Mouse (Mus musculus): Measurements from ENCODE around the gene Cdx2.

Cdx2 gene

GRCm38 (mm10) chr5:147292506-147293120 is 14.5 kb downstream of the Cdx2 start:
- no peak for DNase-seq

GRCm38 (mm10) chr5:147291764-147292505 is 15.1 kb downstream of the Cdx2 start:
- no peak for DNase-seq

GRCm38 (mm10) chr5:147284365-147284764 is 22.7 kb downstream of the Cdx2 start:
- DNase-seq, result no peak

- no peak for DNase-seq
Measured at GRCm38 (mm10) chr5:147277547-147277925, 29.5 kb downstream of the Cdx2 start.

DNA sequence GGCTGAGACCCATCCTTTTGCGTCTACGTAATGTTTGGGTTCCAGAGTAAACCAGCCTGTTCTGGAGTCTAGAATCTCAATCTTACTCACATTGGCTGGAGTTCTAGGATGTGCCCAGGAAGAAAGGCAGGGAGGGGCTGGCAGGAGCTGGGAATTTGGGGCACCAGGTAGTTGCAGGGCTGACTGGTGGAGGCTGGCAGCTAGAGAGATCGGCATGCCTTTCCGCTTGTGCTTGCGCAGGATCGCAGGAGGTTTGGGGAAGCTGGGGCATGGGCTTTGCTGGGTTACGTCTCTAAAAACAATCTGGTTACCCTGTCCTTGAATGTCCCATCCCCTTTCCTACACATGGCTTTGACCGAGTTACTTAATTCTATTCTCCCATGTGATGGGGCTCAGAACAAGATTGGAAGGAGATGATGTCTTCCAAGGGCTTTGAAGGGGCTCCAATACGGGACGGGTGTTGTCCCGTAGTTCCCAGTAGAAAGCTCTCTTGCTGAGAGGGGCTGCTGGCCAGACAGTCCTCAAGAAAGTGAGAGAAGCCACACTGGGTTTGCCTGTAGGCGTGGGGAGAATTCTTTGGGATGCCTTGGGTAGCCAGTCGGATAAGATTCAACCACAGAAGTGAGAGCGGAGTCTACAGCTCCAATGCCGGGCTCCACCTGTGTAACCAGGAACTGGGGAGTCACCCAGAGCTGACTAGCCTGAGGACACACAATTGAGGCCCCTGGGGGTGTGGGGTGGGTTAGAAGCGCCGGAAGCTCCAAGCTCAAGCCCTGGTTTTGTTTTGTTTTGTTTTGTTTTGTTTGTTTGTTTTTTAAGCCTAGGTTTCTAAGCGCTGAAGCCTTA is 30.1 kb downstream of the Cdx2 start:
- DNase-seq, result no peak

GRCm38 (mm10) chr5:147275761-147276160 is 31.3 kb downstream of the Cdx2 start:
- DNase-seq, result no peak

- DNase-seq, result no peak
Measured at GRCm38 (mm10) chr5:147274174-147275141, 32.6 kb downstream of the Cdx2 start.

- DNase-seq, result no peak
Measured at GRCm38 (mm10) chr5:147272808-147273345, 34.2 kb downstream of the Cdx2 start.

GRCm38 (mm10) chr5:147272046-147272807 is 34.8 kb downstream of the Cdx2 start:
- DNase-seq, result no peak

DNA sequence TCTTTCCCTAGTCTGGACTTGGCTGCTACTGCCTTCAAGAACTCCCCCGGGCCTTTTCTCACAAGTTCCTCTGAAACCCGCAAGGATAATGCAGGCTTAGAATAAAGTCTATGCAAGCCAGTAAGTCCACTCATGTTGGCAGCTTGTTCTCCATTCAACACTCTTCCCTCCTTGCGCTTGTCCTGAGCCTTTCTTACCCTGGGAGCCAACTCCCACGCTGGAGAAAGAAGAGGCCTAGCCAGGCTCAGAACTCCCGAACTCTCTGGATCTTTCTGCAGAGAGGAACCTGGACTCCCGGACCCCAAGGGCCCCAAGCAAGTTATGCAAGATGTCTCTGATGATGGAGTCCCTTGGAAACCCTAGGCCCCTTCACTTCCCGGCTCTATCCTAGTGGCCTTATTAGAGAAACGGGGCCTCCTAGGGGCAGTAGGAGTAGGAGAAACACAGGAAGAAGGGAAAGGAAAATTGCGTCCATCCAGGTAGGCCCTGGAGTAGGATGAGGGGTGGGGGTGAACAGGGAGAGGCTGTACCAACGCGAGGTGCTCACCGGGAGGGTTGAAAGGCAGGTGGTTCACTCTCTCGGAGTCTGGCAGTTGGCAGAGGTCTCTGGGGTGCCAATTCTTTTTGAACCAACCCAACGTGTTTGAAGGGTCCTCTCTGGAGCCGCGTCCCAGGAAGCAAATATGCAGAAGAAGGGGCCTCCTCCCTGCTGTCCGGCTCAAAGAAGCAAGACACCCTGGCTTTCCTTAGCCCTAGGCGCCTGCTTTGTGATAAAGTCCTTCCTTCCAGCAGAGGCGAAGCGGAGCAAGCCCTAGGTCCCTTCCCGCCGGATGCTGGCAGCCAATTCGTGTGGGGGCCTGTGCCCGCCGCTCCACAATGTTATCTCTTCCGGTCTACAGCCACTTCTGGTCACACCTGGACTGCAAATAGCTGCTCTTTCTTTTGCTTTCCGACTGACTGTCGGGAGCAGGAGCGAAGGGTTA is 36.1 kb downstream of the Cdx2 start:
- DNase-seq, result no peak

GRCm38 (mm10) chr5:147269926-147270672 is 37.0 kb downstream of the Cdx2 start, which contains the start of gene Pdx1:
Pdx1 (plus strand) TSS chr5:147269959.
- DNase-seq, result no peak

DNA sequence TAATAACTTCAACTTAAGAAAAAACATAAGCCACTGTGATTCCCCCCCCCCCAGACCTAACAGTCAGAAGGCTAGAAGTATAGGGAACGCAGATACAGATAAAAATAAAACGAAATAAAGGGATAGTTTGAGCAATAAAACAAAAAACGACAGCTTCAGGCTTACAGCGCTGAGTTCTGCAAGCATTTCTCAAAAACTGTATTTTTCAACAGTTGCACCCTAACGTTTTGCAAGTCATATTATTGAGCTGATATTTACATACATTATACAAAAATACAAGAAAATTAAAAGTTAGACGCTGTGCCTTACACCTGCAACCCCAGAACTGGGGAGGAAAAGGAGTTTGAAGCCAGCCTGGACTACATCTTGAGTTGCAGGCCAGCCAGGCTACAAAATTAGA is 37.7 kb downstream of the Cdx2 start:
- no peak for DNase-seq

DNA sequence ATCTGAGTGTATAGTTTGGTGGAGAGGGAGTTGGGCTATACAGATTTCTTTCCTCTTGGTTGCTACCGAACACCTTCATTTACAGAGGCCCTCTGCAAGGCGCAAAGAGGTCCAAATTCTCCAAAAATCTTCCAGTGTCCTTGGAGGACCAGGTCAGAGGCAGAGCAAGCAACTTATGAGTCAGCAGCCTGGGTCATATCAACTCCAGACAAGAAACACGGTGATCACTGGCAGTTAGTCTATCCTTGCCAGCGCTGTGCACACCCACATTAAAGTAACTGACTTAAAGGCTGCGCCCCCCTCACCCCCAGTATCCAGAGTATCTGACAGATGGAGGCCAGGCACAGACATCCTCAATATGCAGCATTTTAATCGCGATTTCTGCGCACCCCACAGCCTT is 38.3 kb downstream of the Cdx2 start:
- no peak for DNase-seq

- no peak for DNase-seq
Measured at GRCm38 (mm10) chr5:147267434-147267833, 39.6 kb downstream of the Cdx2 start.

DNA sequence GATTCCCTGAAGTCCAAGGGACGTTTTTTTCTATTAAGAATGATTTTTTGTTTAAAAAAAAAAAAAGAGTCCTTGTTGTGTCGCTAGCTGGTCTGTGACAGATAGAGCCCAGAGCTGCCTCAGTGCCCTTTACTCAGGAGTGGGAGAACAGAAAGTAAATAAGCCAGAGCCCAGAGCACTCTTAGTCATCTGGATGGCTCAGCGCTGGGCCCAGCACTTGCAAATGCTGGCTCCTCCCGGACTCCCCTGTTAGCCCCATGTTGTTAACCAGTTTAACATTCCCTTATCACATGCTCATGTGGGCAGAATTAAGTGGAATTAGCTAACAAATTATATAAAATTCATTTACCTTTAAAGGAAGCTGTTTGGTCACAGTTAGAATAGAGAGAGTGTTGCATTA is 43.1 kb downstream of the Cdx2 start:
- no peak for DNase-seq

- no peak for DNase-seq
Measured at GRCm38 (mm10) chr5:147261899-147262541, 45.0 kb downstream of the Cdx2 start.

DNA sequence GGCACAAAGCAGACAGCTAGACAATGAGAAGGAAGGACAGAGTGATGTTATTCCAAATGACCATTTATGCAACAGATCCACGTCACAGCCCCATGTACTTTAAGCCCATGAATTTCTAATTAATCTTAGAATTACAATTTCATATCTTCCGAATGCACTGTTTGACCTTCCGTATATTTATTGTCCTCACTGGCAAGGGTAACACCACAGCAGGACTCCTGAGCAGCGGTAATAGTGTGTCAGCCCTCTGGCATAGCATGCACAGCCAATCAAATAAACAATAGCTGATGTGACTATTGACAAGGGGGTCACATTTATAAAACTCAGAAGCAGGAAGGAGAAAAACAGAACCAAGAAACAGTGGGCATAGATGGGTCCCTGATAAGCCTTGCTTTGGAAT is 46.3 kb downstream of the Cdx2 start:
- DNase-seq, result no peak

GRCm38 (mm10) chr5:147260189-147260588 is 46.9 kb downstream of the Cdx2 start:
- DNase-seq, result no peak

Measured in lung, postnatal 4 days (tissue).